Mouse (Mus musculus) kidney, adult 2 months (tissue): ENCODE data around the gene Ggn.

Experiments used
- CTCF ChIP-seq: fragments of 200-500 bp; conservative IDR thresholded peaks from 2 replicates; pipeline ENCODE4 v1.5.1; 2011; ENCODE audit warnings: low read depth, mild to moderate bottlenecking, control low read depth, low read length, moderate library complexity, mixed read lengths; ENCODE audit not compliant: insufficient read depth, insufficient read length
- POLR2A ChIP-seq: fragments of 200-500 bp; IDR thresholded peaks from one replicate; pipeline ENCODE4 v1.6.1; 2011; ENCODE audit warnings: low read depth, low read length, control low read depth

GRCm38 (mm10) chr7:29144006-29144405 lies 26.0 kb upstream of the Ggn start:
- TF ChIP-seq POLR2A = no peak
- TF ChIP-seq CTCF = no peak
